Mouse (Mus musculus) kidney, embryonic 15.5 days (tissue): ENCODE results near the gene Pdilt. TPM values are rescaled to one million over a fixed set of nuclear protein-coding genes. Genes with fewer than 3 reads are reported as not detected.
A peak's percentile ranks its signal among the peaks of the same experiment; 100 is the strongest.

Experiments used
- ATAC-seq: fragments of 200-750 bp; cut with Nextera tagmentation; replicated peaks from 2 replicates; pipeline ENCODE4 v1.8.0; 2017; ENCODE audit warnings: moderate TSS enrichment; ENCODE audit not compliant: low FRiP score
- H3K27ac ChIP-seq: fragments of 300-500 bp; sonication (generic); 2 replicates; pipeline ENCODE4 v1.5.1; 2015; ENCODE audit warnings: mild to moderate bottlenecking, inconsistent platforms
- H3K27me3 ChIP-seq: fragments of 300-500 bp; sonication (generic); 2 replicates; pipeline ENCODE4 v1.6.1; 2015; ENCODE audit warnings: inconsistent platforms
- H3K36me3 ChIP-seq: fragments of 300-500 bp; sonication (generic); 2 replicates; pipeline ENCODE4 v1.6.1; 2015; ENCODE audit warnings: inconsistent platforms
- H3K4me1 ChIP-seq: fragments of 300-500 bp; sonication (generic); 2 replicates; pipeline ENCODE4 v1.6.1; 2015; ENCODE audit warnings: inconsistent platforms
- H3K4me2 ChIP-seq: fragments of 300-500 bp; sonication (generic); 2 replicates; pipeline ENCODE4 v1.6.1; 2015; ENCODE audit warnings: moderate library complexity, mild to moderate bottlenecking, inconsistent platforms
- H3K4me3 ChIP-seq: fragments of 300-500 bp; sonication (generic); replicated peaks from 2 replicates; pipeline ENCODE4 v1.5.1; 2015; ENCODE audit warnings: mild to moderate bottlenecking, inconsistent platforms
- H3K9ac ChIP-seq: fragments of 300-500 bp; sonication (generic); 2 replicates; pipeline ENCODE4 v1.6.1; 2015; ENCODE audit warnings: mild to moderate bottlenecking, inconsistent platforms
- H3K9me3 ChIP-seq: fragments of 300-500 bp; sonication (generic); replicated peaks from 2 replicates; pipeline ENCODE4 v1.6.1; 2016; ENCODE audit warnings: inconsistent platforms
- WGBS: fragments of 180-500 bp; shearing (Covaris S2); methylation state at CpG from one replicate; pipeline ENCODE4 v1.1.7; 2015; ENCODE audit warnings: mixed read lengths; 5-methylcytosine and 5-hydroxymethylcytosine counted together
- polyA plus RNA-seq: library from polyadenylated mRNA; unstranded; fragments of >200 nt; fragmentation: Nextera tagmentation; extraction: Ambion mirVana; gene quantifications from 2 replicates; pipeline ENCODE4 v1.2.1, GENCODE M21; 2015

Gene Pdilt
- polyA plus RNA-seq, 1 experiment from 2014 or later: 0.06 TPM

- H3K27me3 ChIP-seq: no peaks in the 10 kb centered on the region
- no peak overlapping the region for H3K4me2 ChIP-seq
- H3K4me3 ChIP-seq: no peak overlapping the region
- no peak overlapping the region for H3K9ac ChIP-seq
- peak overlapping the region; percentile 32; the same call in 1 of the 2 replicates for H3K27ac ChIP-seq
- no peaks in the 10 kb centered on the region for H3K4me1 ChIP-seq
- H3K9me3 ChIP-seq: no peaks in the 10 kb centered on the region
- 39% methylated on average over 2 of the region's 2 CpGs for WGBS
- H3K36me3 ChIP-seq: no peaks in the 10 kb centered on the region
- no peak; the same call in 1 of the 2 replicates for ATAC-seq
These were observed 4.3 kb upstream of the Pdilt start for GRCm38 (mm10) chr7:119527548-119527947.

- Histone ChIP-seq H3K27me3 (no peaks in the 10 kb centered on the region), H3K4me1 (no peaks in the 10 kb centered on the region), H3K36me3 (no peaks in the 10 kb centered on the region), H3K27ac (no peak overlapping the region; the same call in 1 of the 2 replicates), H3K9ac (no peak overlapping the region), H3K4me3 (no peak overlapping the region), H3K9me3 (no peaks in the 10 kb centered on the region), H3K4me2 (no peak overlapping the region)
- ATAC-seq: no peak; the same call in 1 of the 2 replicates
- 93% methylated on average over 1 of the region's 1 CpGs for WGBS
These were observed 3.8 kb upstream of the Pdilt start for GRCm38 (mm10) chr7:119527135-119527534.

- WGBS: 68% methylated on average over 13 of the region's 13 CpGs
- no peak overlapping the region for H3K4me3 ChIP-seq
- no peak for ATAC-seq
These were observed 3.2 kb upstream of the Pdilt start for GRCm38 (mm10) chr7:119526486-119526885.

DNA sequence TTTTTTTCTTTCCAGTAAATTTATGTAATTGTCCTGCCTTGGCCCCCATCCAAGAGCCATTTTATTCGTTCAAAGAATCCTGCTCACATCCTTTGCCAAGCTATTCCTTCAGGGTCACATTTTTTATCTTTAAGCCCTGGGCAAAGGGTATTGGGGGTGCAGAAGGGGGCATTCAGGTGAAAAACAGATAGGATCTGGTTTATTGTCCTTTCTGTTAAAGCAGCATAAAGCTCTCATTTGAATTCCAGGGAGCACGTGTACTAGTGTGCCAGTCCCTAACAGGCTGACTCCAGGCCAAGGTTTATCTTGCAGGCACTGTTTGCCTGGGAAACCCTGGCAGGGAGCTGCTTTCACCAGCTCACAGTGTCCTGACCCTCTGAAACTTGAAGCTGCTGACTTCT is 2.6 kb upstream of the Pdilt start:
- H3K27me3 ChIP-seq: no peaks in the 10 kb centered on the region
- H3K9me3 ChIP-seq: no peaks in the 10 kb centered on the region
- H3K36me3 ChIP-seq: no peaks in the 10 kb centered on the region
- H3K4me2 ChIP-seq: no peak overlapping the region
- H3K4me3 ChIP-seq: no peak overlapping the region
- no peaks in the 10 kb centered on the region for H3K4me1 ChIP-seq
- H3K27ac ChIP-seq: no peak overlapping the region
- WGBS: 13% methylated on average over 2 of the region's 2 CpGs
- no peak overlapping the region for H3K9ac ChIP-seq
- no peak for ATAC-seq

More at GRCm38 (mm10) chr7:119526486-119526885, 3.2 kb upstream of the Pdilt start:
- Histone ChIP-seq H3K4me2 (no peak overlapping the region), H3K27ac (no peak overlapping the region), H3K36me3 (no peaks in the 10 kb centered on the region), H3K27me3 (no peaks in the 10 kb centered on the region), H3K9me3 (no peaks in the 10 kb centered on the region), H3K9ac (no peak overlapping the region), H3K4me1 (no peaks in the 10 kb centered on the region)

- no peak for ATAC-seq
- Histone ChIP-seq H3K4me3 (no peak overlapping the region), H3K27ac (no peak overlapping the region), H3K9ac (no peak overlapping the region), H3K4me1 (no peaks in the 10 kb centered on the region), H3K4me2 (no peak overlapping the region), H3K9me3 (no peaks in the 10 kb centered on the region), H3K27me3 (no peaks in the 10 kb centered on the region), H3K36me3 (no peaks in the 10 kb centered on the region)
- WGBS: 71% methylated on average over 1 of the region's 1 CpGs
These were observed 904 bp downstream of the Pdilt start for GRCm38 (mm10) chr7:119522385-119522784.

- Histone ChIP-seq H3K36me3 (no peaks in the 10 kb centered on the region), H3K9me3 (no peaks in the 10 kb centered on the region), H3K9ac (no peak overlapping the region), H3K27ac (no peak overlapping the region), H3K4me3 (no peak overlapping the region), H3K4me2 (no peak overlapping the region), H3K27me3 (no peaks in the 10 kb centered on the region), H3K4me1 (no peaks in the 10 kb centered on the region)
- WGBS: 75% methylated on average over 3 of the region's 3 CpGs
- no peak for ATAC-seq
These were observed 1.5 kb downstream of the Pdilt start for GRCm38 (mm10) chr7:119521816-119522215.

- H3K27ac ChIP-seq: no peak overlapping the region
- H3K4me3 ChIP-seq: no peak overlapping the region
- peaks cover under 1% of the 10 kb centered on the region; the same call in 1 of the 2 replicates for H3K27me3 ChIP-seq
- peak; percentile 66 for ATAC-seq
- H3K4me1 ChIP-seq: no peaks in the 10 kb centered on the region
- 51% methylated on average over 5 of the region's 5 CpGs for WGBS
- H3K36me3 ChIP-seq: no peaks in the 10 kb centered on the region
- H3K4me2 ChIP-seq: no peak overlapping the region
- no peaks in the 10 kb centered on the region for H3K9me3 ChIP-seq
- H3K9ac ChIP-seq: no peak overlapping the region
These were observed 3.6 kb downstream of the Pdilt start for GRCm38 (mm10) chr7:119519654-119520053.

DNA sequence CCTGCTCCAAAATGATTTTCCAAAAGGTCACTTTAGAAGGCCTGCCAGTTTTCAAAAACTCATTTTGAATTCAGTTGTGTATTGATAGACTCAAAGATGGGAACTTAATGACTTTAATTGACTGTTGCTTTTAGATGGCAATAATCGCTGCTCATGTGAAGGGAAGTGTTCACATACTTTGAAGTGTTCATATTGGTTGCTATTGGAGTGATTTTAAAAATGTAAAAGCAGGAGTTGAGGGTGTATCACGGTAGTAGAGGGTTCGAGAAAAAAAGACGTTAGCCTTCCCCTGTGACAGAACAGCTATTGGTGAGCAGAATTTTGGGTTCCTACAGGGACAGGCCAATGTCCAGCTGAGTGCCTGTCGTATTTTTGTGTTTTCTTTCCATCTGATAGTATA is 4.1 kb downstream of the Pdilt start, which contains the start of gene Acsm5:
TSS of gene Acsm5 (plus strand) at position 301 of the 400 bp plus-strand sequence.
- Histone ChIP-seq H3K36me3 (no peaks in the 10 kb centered on the region), H3K27me3 (peaks cover 3% of the 10 kb centered on the region; the same call in 1 of the 2 replicates), H3K4me3 (no peak within 1 kb of the TSS), H3K4me2 (no peak within 1 kb of the TSS), H3K9ac (no peak within 1 kb of the TSS), H3K27ac (no peak within 1 kb of the TSS), H3K4me1 (no peaks in the 10 kb centered on the region), H3K9me3 (no peaks in the 10 kb centered on the region)
- ATAC-seq: no peak
- 69% methylated on average over 5 of the region's 5 CpGs for WGBS

DNA sequence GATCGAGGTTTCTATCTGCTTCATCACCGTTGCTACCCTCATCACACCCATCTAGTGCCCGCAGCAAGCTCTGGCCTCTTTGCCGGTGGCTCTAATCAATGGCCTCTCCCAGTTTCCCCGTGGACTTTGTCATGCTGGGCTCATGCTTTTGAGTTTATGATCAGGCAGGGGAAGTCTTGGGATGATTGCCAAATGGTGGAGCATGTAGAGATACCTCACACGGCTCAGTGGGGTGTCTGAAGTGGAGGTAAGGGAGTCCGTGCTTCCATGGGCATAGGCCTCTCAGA is 7.1 kb downstream of the Pdilt start:
- H3K27me3 ChIP-seq: peaks cover 3% of the 10 kb centered on the region; the same call in 1 of the 2 replicates
- H3K27ac ChIP-seq: no peak overlapping the region
- H3K36me3 ChIP-seq: no peaks in the 10 kb centered on the region
- 87% methylated on average over 7 of the region's 7 CpGs for WGBS
- no peak overlapping the region for H3K4me3 ChIP-seq
- no peaks in the 10 kb centered on the region for H3K4me1 ChIP-seq
- no peak overlapping the region for H3K4me2 ChIP-seq
- no peak overlapping the region for H3K9ac ChIP-seq
- no peaks in the 10 kb centered on the region for H3K9me3 ChIP-seq
- no peak for ATAC-seq

DNA sequence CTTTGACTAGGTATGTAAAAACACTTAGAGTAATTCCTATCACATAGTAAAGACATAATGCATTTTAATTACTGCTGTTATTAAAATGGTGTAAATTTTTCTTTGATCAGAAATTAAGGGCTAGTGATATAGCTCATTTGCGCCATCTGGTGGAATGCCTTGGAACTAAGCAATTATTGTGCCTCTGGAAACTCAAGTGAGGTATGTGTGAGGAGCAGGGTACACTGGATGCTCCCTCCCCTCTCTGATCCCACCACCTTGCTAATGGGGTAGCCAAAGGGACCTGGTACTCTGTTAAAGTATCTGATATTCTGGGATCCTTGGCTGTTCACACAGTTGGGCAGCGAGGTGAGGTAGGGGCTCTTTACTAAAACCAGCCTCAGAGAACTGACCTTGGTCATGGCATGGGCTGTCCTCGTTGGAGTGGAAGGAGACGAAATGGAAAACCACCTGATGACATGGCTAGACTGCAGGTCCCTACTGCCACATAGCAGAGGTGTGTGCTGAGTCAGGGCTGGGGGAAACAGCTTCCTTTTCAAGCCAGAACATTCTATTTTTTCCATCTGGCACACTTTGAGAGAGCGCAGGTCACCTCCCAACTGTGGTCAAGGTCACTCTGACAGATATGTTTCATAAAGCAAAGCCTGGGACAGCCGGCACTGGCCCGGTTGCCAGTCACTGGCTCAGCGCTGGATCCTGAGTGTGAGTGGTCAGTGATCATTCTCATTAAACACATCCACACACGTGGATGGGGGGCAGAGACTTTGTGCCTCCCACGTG is 7.6 kb downstream of the Pdilt start:
- WGBS: 63% methylated on average over 10 of the region's 10 CpGs
- Histone ChIP-seq H3K9me3 (no peaks in the 10 kb centered on the region), H3K27me3 (peaks cover 3% of the 10 kb centered on the region; the same call in 1 of the 2 replicates), H3K4me1 (no peaks in the 10 kb centered on the region), H3K36me3 (no peaks in the 10 kb centered on the region), H3K27ac (no peak overlapping the region), H3K4me3 (no peak overlapping the region), H3K4me2 (no peak overlapping the region), H3K9ac (no peak overlapping the region)
- ATAC-seq: no peak

GRCm38 (mm10) chr7:119513056-119513455 is 10.2 kb downstream of the Pdilt start:
- H3K27me3 ChIP-seq: peaks cover 3% of the 10 kb centered on the region; the same call in 1 of the 2 replicates
- 30% methylated on average over 7 of the region's 7 CpGs for whole genome bisulfite sequencing
- H3K9ac ChIP-seq: no peak overlapping the region
- no peak overlapping the region for H3K4me3 ChIP-seq
- no peaks in the 10 kb centered on the region for H3K9me3 ChIP-seq
- H3K36me3 ChIP-seq: no peaks in the 10 kb centered on the region
- no peak overlapping the region for H3K4me2 ChIP-seq
- no peak overlapping the region for H3K27ac ChIP-seq
- H3K4me1 ChIP-seq: no peaks in the 10 kb centered on the region
- ATAC-seq: peak; percentile 59; the same call in 1 of the 2 replicates

DNA sequence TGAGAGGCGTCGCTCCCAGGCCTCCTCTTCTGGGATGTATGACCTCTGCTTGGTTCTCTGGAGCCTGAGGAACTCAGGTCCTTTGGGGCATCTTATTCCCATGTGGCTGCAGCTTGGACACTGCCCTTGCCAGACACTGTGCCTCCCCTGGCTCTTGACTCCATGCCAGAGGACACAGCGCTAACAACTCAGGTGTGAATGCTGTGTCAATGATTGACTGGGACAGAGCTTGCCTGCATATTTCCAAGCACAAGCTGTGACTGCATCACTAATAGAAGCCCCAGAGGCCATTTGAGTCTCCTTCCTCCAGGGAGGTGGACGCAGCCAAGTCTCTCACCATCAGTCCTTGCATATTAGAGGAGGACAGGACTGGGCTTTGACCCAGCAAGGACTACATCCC is 12.1 kb downstream of the Pdilt start:
- Histone ChIP-seq H3K27me3 (peaks cover 3% of the 10 kb centered on the region; the same call in 1 of the 2 replicates), H3K4me2 (no peak overlapping the region), H3K9me3 (no peaks in the 10 kb centered on the region), H3K4me3 (no peak overlapping the region), H3K4me1 (no peaks in the 10 kb centered on the region), H3K36me3 (no peaks in the 10 kb centered on the region), H3K27ac (0 out of 2 replicates have a peak overlapping the region, but pooled peaks have one; percentile 56), H3K9ac (no peak overlapping the region)
- peak; percentile 91 for ATAC-seq
- WGBS: 78% methylated on average over 4 of the region's 4 CpGs
